Mouse (Mus musculus) megakaryocyte, embryonic 14.5 days (primary cell): ENCODE results near the gene Ppp3ca.

ENCODE experiments used
- FLI1 ChIP-seq: IDR thresholded peaks from 2 replicates; pipeline ENCODE4 v1.6.1; 2012; ENCODE audit warnings: low read length, inconsistent platforms, mixed read lengths
- GATA1 ChIP-seq: IDR thresholded peaks from 3 replicates; pipeline ENCODE4 v1.6.1; 2012; ENCODE audit warnings: mixed read lengths, low read length, inconsistent platforms, borderline replicate concordance

- TF ChIP-seq FLI1 (no peak), GATA1 (no peak)
Measured at GRCm38 (mm10) chr3:136708230-136708629, 38.3 kb downstream of the Ppp3ca start.
